Mouse (Mus musculus): ENCODE results near the gene Trove2.

Trove2 gene

DNA sequence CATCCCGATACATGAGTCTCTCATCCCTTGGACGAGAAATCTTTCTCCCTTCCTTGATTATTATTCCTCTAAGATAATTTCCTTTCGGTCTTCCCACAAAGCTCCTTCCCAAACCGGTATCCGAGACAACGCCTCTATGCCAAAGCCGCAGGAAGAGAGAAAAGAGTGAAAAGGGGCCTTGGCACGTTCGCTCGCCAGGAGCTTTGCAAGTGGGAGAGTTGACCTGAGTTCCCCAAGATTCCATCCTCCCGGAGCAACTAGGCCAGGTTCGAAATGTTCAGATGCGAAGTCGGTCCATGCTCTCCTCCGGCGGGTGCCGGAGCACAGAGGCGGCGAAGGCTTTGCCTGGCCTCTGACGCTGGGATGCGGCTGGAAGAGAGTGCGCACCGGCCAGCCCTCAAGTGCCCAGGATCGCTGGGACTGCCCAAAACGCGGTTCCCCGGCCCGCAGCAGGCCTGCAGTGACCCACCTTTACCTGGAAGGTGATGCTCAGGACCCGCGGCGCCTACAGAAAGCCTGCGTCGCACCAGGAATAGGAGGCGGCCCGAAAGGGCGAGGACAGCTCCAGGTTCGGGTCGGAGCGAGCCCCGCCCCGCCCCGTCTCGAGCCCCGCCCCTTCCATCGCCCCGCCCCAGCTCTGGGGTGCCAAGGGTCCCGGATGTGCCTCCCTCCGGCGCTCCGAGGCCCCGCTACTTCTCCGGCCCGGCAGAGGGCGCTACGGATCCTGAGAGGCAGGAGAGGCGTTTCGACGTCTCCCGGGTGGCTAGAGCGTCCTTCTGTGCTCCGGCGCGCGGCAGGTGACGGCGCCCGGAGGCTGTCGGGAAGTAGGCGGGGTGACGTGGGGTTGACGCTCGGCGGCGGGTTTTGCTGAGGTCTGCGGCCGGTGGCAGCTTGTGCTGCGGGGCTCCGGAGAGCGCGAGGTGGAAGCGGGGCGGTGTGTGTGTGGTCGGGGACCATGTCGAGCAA is at the start of gene Trove2, which contains the start of gene Uchl5:
Gene Trove2, minus strand, starts transcription at position 623 of the 966 bp plus-strand sequence.
Gene Uchl5, plus strand, starts transcription at position 827 of the 966 bp plus-strand sequence.
- peak; percentile 98 for DNase-seq

DNA sequence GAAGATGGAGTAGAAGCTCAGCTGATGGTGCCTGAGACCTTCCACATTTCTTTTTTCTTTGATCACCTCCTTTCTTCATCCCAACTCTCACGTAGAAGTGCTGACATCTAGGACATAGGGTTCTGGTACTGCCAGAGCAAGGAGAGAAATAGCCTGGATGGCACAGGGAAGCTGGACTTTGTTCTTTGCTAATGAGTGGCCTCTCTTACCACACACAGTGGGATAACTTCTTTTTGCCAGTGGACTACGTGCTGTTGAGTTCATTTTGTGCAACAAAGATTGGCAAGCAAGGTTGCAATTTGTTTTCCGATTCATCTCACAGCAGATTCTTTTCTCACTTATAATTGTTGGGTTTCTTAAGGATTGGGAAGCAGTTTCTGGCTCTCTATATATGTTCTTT is 45.8 kb upstream of the Trove2 start:
- DNase-seq, result no peak

DNA sequence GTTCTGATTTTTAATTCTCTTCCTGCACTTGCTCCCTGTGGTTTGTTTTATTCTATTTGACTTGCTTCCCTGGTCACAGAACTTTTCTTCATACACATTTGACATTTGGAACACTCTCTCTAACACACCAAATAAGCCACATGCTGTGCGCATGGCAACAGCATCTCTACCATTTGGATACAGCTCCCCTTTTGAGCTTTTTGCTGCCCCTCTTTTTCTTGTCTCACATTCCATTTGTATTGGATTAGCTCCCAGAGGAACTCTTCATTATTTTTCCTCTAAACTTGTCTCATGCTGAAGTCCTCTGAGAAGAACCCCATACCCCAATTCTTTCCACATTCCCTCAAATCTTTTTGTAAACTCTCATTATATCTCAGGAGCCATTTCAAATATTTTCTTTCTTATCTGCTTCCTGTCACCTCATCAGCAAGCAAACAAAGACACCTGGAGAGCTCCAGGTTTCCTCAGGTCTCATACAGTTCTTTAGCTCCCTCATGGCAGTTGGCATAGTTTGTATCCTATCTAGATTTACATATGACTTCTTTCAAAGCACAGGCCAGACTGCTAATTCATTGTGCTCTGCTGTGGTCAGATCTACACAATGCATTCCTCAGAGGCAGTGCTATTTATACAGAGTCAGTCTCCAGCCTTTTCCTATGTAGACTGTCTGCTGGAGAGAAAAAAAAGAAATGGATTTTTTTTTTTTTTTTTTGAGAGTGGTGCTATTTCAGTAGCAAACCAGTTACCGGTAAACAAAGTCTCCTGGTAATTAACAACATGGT is 43.4 kb upstream of the Trove2 start:
- DNase-seq, result no peak

DNA sequence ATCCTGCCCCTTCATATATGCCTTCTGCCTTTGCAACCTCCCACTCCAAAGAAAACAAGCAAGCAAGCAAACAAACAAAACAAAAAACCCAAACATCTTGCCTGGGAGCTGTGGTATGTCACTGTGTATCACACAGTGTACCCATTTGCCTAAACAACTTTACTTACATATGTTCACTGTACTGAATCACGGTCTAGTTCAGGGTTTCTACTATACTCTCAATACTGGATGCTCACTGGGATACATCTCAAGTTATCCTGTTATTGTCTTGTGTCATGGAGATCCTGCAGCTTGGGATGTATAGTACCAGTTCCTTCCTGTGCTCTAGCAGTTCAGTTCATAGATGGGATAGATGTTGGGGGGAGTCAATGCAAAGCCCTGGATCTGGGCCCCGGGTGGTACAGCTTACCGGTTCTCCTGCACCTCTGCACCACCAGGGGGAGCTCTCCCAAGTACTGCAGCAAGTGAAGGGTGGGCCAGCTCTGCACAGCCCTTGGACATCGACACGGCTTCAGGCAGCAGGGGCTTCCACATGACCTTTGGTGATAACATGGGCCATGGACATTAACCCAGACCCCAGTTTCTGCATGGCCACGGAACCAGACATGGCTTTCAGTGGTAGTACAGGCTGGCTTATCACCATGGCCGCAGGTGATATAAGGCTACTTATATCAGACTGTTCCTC is 37.0 kb upstream of the Trove2 start:
- peak; percentile 34 for DNase-seq

DNA sequence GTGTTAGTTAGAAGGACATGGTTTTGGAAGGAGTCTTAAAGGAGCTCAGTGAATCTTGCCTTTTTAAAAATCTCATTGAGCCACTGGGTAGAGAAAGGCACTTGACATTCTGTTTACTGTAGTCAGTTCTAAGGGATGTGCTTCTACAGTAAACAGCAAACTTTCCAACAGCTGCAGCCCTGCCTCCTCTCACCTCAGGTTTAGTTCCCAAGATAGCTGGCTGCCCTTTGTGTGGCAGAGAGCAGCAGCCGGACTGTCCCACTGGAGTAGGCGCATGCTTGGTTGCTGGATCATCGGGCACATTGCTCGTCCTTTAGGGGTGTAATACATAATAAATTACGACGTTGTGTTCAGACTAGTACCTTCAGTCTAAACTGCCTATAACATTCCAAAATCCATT is 32.2 kb upstream of the Trove2 start:
- DNase-seq, result no peak

DNA sequence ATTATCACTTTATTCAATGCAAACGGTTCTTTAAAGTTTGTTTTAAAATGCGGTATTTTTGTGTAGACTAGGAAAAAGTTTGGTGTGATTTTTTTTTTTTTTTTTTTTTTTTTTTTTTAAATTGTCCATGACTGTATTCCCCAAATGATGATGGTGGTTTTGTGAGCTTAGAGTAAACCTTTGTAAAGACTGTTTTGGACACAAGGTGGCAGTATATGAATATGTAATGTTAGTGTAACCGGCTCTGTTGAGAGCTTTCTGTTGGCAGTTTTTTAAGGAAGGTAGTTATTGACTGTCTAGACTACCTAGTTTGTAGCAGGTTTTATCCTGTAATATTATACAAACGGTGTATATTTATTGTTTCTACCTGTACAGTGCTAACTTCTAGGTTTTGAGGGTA is 26.7 kb upstream of the Trove2 start:
- DNase-seq, result peak; percentile 20

DNA sequence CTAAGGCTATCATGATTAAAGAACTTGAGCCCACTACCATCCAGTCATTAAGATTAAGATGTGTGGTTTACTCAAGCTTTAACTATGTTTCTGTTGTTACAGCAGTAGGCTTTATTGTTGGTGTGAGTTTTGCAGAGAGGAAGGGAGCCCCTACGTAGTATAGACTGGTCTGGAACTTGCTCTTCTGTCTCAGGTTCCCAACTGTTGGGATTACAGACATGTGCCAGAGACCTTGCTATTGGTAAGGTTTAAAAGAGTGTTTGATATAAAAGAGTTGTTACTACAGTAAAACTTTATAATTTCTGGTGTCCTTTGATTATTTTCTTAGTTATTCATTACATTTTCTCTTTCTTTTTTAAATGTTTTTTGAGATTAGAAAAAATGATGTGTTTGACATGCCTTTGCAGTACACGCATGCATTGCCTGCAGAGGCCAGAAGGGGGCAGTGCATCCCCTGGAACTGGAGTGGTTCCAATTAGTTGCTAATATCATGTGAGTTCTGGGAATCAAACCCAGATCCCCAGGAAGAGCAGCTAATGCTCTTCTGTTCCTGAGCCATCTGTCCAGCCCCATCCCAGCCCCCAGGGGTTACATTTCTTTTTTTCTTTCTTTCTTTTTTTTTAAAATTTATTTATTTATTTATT is 11.8 kb upstream of the Trove2 start:
- DNase-seq, result no peak

DNA sequence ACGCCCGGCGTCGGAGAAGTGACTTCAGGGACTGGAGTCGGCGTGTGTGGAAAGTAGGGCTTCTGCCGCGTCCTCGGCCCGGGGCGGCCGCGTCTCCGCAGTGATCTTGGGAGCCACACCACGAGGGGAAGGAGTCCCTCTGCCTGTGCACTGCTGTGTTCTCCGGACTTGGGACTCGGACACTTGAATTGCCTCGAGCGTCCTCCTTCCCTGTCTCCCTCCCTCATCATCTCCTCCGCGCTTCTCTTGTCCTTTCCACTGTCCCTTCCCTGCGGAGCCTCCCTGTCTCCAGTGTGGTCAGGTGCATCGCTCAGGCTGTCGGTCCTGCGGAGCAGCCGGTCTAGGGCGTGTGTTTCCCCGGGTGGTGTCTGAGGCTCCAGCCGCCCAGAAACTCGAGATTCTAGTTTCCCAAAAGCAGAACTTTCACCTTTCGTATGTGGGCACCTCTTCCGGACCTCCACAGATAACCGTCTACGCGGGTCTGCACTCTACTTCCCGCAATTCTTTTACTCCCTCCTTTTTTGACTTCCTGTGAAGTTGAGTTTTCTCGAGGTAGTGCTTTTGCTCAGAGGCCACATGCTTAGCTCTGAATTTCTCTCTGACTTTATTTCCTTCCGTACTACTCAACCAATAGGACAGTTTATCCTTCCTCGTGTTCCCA is 820 bp upstream of the Trove2 start:
- DNase-seq, result no peak

DNA sequence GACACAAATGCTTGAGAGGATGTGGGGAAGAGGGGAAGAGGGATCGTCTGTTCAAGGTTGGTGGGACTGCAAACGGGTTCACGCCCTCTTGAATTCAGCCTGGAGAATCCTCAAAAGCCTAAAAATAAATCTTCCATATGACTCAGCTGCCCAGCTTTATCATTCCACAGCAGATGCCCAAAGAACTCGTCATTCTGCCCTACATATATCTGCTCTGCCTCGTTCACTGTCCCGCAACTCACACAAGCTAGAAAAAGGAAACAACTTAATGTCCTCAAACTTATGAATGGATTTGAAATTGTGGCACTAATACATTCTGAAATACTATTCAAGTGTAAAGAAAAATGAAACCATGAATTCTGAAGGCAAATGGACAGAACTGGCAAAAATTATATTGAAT is 3.0 kb downstream of the Trove2 start:
- no peak for DNase-seq

DNA sequence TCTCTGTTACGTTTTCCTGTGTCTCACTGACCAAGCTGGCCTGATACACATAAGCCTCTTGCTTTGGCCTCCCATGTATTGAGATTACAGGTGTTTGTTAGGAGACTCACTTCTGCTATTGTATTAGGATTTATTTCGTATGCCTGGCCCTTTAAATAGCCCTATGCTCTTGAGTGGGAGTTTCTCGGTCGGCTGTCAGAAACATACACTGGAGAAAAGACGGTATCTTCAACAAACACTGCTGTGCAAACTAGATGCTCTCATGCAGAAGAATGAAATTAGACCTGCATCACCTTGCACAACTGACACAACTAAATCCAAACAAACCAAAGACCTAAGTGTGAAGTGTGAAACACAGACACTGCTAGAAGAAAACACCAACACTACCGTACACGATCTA is 3.8 kb downstream of the Trove2 start:
- no peak for DNase-seq

DNA sequence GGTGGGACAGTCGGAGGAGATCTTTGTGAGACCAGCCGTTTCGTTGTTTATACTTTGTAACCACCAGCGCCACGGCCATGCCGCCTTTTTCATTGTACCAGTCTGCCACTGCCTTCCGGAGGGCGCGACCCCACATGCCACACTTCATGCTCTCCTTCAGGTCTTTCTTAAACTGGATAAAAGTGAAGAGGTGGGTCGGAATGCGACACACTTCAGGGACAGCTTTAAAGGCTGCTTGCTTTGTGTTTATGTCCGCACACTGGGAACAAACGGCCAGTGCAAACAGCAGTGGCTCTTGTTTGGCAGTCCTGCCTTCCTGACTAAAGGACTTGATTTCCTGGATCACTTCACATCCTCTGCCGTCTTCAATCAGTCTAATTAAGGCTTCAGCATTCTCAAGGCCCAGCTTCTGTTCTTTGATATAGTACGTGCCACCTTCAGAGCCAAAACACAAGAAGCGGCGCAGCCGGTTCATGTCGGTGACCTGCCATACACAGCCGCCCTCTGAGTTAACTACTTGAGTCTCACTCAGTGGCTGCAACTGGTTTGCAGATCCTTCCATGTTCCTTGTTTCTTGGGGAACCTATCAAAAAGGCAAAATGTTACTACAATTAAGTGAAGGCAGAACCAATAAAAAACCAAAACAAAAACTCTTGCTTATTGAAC is 6.3 kb downstream of the Trove2 start:
- DNase-seq, result no peak

DNA sequence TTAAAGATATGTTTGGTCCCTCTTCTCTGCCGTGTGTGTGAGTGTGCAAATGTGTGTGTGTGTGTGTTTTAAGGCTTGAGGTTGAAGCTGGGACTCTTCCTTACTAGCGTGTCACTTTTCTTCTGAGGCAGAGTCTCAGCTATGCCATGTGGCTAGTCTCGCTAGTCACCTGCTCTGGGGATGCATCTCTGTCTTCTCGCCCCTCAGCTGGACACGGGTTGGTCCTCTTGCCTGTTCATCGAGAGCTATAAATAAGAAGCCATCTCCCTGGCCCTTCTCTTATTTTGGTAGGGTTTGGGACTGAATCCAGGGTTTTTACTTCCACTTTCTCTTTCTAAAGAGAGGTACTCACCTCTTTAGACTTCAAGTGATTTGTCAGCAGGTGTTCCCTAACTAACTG is 10.6 kb downstream of the Trove2 start:
- DNase-seq, result no peak

DNA sequence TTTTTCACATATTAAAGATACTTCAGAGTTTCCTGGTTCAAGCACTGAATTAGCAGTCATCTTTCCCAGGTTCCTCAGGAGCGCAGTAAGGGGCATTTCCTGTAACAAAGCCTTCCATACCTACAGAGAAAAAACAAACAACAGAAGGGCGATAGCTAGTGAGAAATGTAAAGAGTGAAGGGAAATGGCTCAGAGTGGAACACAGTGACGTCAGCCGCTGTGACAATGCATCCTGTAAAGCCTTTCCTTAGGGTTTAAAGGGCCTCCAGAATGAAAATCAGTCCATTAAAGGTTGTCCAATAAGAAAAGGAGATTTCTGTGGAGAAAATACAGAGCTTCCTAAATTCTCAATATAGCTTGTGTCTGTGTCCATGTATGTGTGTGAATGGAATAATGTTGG is 11.1 kb downstream of the Trove2 start:
- DNase-seq, result no peak

DNA sequence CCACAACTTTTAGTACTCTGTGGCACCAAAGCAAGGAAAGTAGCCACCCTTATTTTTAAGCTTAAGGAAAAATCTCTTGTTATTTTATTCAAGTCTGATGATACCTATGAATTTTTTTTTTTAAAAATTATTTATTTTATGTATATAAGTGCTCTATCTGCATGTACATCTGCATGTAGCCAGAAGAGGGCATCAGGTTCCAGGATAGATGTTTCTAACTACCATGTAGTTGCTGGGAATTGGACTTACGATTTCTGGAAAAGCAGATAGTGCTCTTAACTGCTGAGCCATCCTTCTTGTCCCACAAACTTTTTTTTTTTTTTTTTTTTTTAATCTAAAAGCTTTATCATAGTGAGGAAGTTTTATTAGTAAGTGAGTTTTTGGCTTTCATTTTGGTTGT is 12.4 kb downstream of the Trove2 start:
- no peak for DNase-seq

DNA sequence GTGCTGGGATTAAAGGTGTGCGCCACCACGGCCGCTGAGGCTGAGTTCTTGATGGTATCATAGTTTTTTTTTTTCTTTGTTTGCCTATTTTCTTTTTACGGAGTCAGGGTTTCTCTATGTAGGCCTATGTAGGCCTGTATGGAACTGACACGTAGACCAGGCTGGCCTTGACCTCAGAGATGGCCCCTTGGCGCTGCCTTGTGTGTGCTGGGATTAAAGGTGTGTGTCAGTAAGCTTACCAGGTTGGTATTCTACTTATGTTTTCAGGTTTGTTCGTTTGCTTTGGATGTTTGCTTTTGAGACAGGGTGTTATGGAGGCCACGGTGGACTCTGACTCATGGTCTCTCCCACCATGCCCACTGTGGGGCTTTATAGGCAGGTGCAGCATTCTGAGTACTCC is 14.7 kb downstream of the Trove2 start:
- no peak for DNase-seq

DNA sequence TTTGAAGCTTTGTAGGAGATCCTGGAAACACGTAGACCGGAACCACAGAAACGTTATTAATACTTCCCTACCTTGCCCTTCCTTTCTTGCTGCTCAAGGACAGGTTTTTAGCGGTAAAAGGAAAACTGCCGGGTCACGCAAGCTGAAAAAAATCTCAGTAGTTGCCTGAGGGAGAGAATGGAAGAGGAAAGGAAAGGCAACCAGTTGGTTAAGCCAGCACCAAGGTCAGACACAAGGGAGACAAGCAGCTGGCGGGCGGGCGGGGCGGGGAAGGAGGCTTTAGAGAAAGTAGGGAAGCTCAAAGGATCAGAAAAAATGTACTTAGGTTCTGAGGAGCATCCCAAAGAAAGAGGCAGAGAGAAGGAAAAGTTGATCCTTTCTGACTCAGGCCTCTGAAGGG is 31.0 kb downstream of the Trove2 start:
- DNase-seq, result no peak

DNA sequence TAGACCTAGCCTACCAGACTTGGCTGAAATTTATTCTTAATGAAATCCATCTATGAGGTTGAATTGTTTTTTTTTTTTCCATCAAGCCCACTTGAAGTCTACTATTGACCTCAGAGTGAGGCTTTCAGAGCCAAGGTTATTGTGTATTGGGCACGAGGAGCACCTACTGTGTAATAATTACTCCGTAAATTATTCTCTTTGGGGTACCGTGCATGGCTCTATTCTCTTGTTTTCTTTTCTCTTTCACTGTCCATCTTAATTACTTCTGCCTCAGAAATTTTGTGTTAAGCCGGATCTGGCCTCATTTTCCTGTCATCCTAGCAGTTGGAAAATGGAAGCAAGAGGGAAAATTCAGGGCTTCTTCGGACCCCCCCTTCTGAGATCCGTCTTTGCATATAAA is 34.7 kb downstream of the Trove2 start:
- no peak for DNase-seq

DNA sequence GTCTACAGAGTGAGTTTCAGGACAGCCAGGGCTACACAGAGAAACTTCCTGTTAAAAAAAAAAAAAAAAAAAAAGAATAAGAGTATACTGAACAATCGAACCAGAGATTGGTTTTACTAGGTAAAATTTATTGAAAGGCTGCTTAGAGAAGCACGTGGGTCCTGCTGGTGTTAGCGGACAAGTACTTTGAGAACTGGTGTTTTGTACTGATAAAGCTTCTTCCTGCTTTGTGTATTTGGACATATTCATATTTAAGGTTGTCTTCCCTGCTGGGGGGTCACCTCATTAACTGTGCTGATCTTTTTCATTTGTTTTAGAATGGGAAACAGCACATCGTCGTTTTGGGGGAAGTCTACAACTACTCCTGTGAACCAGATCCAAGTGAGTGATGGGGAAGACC is 35.5 kb downstream of the Trove2 start:
- no peak for DNase-seq

DNA sequence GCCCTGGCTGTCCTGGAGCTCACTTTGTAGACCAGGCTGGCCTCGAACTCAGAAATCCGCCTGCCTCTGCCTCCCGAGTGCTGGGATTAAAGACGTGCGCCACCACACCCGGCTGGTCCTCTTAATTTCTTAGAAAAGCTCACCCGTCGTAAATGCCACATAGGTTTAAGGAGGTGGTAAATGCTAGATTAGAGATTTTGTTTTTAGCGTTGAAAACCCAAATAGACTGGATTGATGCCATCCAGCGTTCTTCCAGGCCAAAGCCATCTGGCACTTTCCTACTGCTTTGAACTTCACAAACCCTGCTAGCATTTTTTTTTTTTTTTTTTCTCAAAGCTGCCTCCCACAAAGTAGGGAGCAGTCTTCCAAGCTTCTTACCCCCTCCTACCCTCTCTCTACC is 36.3 kb downstream of the Trove2 start:
- DNase-seq, result peak; percentile 19

DNA sequence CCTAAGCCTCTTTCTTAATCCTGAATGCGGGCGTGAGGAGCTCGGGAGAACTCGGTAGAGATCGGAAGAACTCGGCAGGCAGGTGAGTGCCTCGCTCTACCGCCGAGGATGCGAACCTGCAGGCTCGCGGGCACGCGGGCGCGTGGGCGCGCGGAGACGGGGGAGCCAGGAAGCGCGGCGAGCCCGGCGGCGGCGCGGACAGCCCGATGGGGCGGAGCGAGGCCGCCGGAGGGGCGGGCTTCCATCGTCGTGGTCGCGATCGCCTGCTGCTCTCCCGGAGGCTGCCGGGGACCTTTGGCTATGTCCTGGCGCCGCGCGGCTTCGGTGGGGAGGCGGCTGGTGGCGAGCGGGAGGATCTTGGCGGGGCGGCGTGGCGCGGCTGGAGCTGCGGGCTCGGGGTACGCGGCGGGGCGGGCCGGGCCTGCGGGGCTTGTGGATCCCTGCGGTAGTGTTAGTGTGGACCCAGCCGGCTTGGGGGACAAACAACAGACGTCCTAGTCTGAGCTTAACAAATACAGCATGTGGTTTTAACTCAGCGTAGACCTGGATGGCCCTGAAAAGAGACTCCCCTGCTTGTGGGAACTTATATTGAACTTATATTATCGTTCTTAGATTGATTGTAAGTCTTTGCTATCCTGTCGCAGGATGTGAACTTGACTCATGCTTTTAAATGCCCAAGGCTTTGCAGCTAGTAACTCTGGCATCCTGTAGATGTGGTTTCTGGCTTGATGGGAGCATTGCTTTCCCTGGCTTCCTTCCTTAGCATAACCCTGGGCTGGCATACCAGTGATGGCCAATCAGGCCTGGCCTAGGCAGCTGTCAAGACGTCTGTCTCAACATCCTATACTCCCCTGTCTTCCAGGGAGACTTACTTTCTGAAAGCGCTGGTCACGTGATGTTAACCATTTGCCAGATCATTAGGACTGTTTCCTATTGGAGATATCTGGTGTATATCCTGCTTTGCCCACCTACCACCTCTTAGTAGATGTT is 37.2 kb downstream of the Trove2 start:
- peak; percentile 95 for DNase-seq
